Mouse (Mus musculus): ENCODE data around the gene Rps29. TPM values are rescaled to one million over a fixed set of nuclear protein-coding genes. Genes with fewer than 3 reads are reported as not detected.
"Not testable (repeated sequence)": the region's sequence is repeated elsewhere in the genome, so short reads cannot be mapped to it uniquely, and the experiment has no call there.

Rps29 gene
- total and polyA plus RNA-seq, 2 experiments from 2014 or later, result 67.6 to 1,581 TPM

DNA sequence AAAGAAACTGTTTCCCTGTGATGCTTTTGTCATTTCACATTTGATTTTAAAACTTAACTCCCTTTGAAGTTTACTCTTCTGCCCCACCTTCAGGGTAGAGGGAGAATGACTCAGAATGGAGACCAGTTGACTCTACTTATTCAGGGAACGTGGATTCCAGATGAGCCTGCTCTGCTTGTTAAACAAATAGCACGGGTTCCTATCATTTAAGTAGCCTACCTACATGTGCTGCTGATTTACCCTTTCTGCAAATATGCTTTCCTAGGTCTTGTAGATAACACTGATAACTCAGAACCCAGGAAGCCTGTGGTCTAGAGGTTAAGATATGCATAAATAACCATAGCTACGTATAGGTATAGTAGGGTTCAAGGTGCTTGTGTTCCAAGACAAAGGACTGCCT lies 5.9 kb upstream of the Rps29 start:
- no peak for DNase-seq (ENCODE audit: low spot score)
- H3K27me3 ChIP-seq (ENCODE audit: control insufficient read depth, insufficient read depth, low read length), result no peaks in the 10 kb centered on the region
- H3K4me1 ChIP-seq (ENCODE audit: control insufficient read depth, insufficient read depth), result peaks cover 13% of the 10 kb centered on the region; the same call in 1 of the 2 replicates
- ATAC-seq (ENCODE audit: insufficient read depth, low read depth), result no peak
- WGBS, result 59% methylated on average over 3 of the region's 3 CpGs
- no peak overlapping the region for H3K9ac ChIP-seq (replicated peaks; ENCODE audit: low read depth, low read length)
- H3K4me3 ChIP-seq (ENCODE audit: low read depth, low read length), result no peak overlapping the region
- no peaks in the 10 kb centered on the region for H3K9me3 ChIP-seq (replicated peaks; ENCODE audit: control insufficient read depth, low read length)
- no peak overlapping the region for H3K27ac ChIP-seq (ENCODE audit: low read depth)
- H3K4me2 ChIP-seq (ENCODE audit: low read depth, low read length), result no peak overlapping the region
- TF ChIP-seq EP300 (IDR thresholded peaks at IDR 0.05; ENCODE audit: low read depth) (no peak), CTCF (IDR thresholded peaks at IDR 0.05; ENCODE audit: low read depth) (no peak)
- H3K36me3 ChIP-seq (replicated peaks; ENCODE audit: control insufficient read depth, insufficient read depth, low read length), result no peaks in the 10 kb centered on the region

DNA sequence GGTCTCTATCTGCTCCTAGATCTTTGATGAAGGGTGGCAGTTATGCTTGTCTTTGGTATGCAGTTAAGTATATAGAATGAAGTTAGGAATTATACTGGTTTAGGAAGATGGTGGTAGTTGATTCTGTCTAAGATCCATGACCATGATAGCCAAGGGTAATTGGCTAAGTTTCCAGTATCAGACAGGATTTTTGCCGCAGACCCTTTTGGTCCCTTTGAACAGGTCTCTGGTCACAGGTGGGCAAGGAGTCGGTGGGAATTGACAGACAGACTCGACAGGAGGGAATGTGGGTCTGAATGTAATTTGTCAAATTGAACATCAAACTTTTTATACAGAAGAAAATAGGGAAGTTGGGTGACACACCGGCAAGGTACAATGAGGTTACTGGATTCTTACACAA lies 4.6 kb upstream of the Rps29 start:
- DNase-seq (ENCODE audit: low spot score); H3K4me3 ChIP-seq (ENCODE audit: low read depth, low read length); H3K4me2 ChIP-seq (ENCODE audit: low read depth, low read length); H3K9me3 ChIP-seq (replicated peaks; ENCODE audit: control insufficient read depth, low read length); ATAC-seq (ENCODE audit: insufficient read depth, low read depth); H3K27ac ChIP-seq (ENCODE audit: low read depth); H3K4me1 ChIP-seq (ENCODE audit: control insufficient read depth, insufficient read depth); H3K9ac ChIP-seq (replicated peaks; ENCODE audit: low read depth, low read length); H3K36me3 ChIP-seq (replicated peaks; ENCODE audit: control insufficient read depth, insufficient read depth, low read length); H3K27me3 ChIP-seq (ENCODE audit: control insufficient read depth, insufficient read depth, low read length): not testable (repeated sequence)
- WGBS, result 78% methylated on average over 4 of the region's 4 CpGs

DNA sequence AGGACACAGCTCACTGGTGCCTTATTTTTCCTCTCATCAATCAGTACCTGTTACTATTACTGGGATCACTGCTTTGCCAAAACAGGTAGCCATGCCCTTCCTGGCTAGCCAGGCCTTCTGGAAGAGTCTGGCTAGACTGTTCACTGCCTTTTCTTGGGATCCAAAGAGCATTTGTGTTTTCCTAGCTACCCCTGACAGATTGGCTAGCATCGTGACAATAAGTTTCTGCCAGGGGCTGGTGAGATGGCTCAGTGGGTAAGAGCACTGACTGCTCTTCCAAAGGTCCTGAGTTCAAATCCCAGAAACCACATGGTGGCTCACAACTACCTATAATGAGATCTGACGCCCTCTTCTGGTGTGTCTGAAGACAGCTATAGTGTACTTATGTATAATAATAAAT lies 1.7 kb upstream of the Rps29 start:
- not testable (repeated sequence) for DNase-seq (ENCODE audit: low spot score); H3K27ac ChIP-seq (ENCODE audit: low read depth); H3K27me3 ChIP-seq (ENCODE audit: control insufficient read depth, insufficient read depth, low read length); H3K4me1 ChIP-seq (ENCODE audit: control insufficient read depth, insufficient read depth); ATAC-seq (ENCODE audit: insufficient read depth, low read depth); H3K4me2 ChIP-seq (ENCODE audit: low read depth, low read length); H3K4me3 ChIP-seq (ENCODE audit: low read depth, low read length); H3K9ac ChIP-seq (replicated peaks; ENCODE audit: low read depth, low read length); H3K9me3 ChIP-seq (replicated peaks; ENCODE audit: control insufficient read depth, low read length)
- WGBS, result 82% methylated on average over 2 of the region's 2 CpGs
- peaks cover 22% of the 10 kb centered on the region for H3K36me3 ChIP-seq (replicated peaks; ENCODE audit: control insufficient read depth, insufficient read depth, low read length)

DNA sequence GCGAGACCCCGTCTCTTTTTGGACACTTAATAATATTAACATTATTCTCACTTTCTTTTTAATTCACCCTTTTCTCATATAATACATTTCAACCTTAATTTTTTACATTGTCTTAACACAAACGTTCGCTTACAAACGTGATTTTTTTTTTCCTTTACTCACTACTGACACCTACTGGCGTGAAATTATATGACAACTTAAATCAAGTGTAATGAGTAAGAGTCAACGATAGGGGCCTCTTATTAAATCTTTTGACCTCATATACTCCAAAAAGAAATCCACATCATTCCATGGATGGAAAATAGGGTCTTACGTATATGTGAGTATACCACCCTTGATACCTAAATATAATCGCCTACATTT lies 573 bp upstream of the Rps29 start:
- peak overlapping the region; percentile 26; the same call in 1 of the 2 replicates for H3K4me3 ChIP-seq (ENCODE audit: low read depth, low read length)
- DNase-seq (ENCODE audit: low spot score) (peak; percentile 81), ATAC-seq (ENCODE audit: insufficient read depth, low read depth) (peak; percentile 3; the same call in 1 of the 2 replicates)
- H3K9me3 ChIP-seq (replicated peaks; ENCODE audit: control insufficient read depth, low read length), result no peaks in the 10 kb centered on the region
- no peak overlapping the region for H3K4me2 ChIP-seq (ENCODE audit: low read depth, low read length)
- H3K36me3 ChIP-seq (replicated peaks; ENCODE audit: control insufficient read depth, insufficient read depth, low read length), result peaks cover 22% of the 10 kb centered on the region
- WGBS, result 4% methylated on average over 9 of the region's 9 CpGs
- peaks cover 8% of the 10 kb centered on the region for H3K4me1 ChIP-seq (ENCODE audit: control insufficient read depth, insufficient read depth)
- no peaks in the 10 kb centered on the region for H3K27me3 ChIP-seq (ENCODE audit: control insufficient read depth, insufficient read depth, low read length)
- H3K9ac ChIP-seq (replicated peaks; ENCODE audit: low read depth, low read length), result no peak overlapping the region
- peak; percentile 77 for TF ChIP-seq CTCF (IDR thresholded peaks at IDR 0.05; ENCODE audit: low read depth)
- 0 out of 2 replicates have a peak, but pooled peaks have one; percentile 11 for TF ChIP-seq EP300 (IDR thresholded peaks at IDR 0.05; ENCODE audit: low read depth)
- peak overlapping the region; percentile 59 for H3K27ac ChIP-seq (ENCODE audit: low read depth)

DNA sequence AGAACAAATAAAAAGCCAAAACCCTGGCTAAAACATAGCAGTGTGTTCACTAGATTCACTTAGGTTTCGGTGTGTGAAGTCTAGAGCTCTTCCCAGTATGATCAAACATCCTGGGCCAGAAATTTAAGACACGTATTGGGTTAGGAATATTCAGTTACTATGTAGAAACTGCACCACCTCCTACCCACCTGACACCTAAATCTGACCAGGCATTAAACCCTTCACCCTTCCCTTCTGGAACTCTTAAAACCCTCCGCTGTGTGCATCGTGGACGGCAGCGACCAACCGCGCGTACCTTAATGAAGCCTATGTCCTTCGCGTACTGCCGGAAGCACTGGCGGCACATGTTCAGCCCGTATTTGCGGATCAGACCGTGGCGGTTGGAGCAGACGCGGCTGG lies 621 bp downstream of the Rps29 start:
- no peak for TF ChIP-seq CTCF (IDR thresholded peaks at IDR 0.05; ENCODE audit: low read depth)
- TF ChIP-seq EP300 (IDR thresholded peaks at IDR 0.05; ENCODE audit: low read depth), result no peak
- H3K36me3 ChIP-seq (replicated peaks; ENCODE audit: control insufficient read depth, insufficient read depth, low read length), result peaks cover 22% of the 10 kb centered on the region
- ATAC-seq (ENCODE audit: insufficient read depth, low read depth) (no peak; the same call in 1 of the 2 replicates), DNase-seq (ENCODE audit: low spot score) (peak; percentile 19)
- no peaks in the 10 kb centered on the region for H3K27me3 ChIP-seq (ENCODE audit: control insufficient read depth, insufficient read depth, low read length)
- H3K9ac ChIP-seq (replicated peaks; ENCODE audit: low read depth, low read length), result peak overlapping the region; percentile 83
- peak overlapping the region; percentile 72 for H3K4me3 ChIP-seq (ENCODE audit: low read depth, low read length)
- no peaks in the 10 kb centered on the region for H3K9me3 ChIP-seq (replicated peaks; ENCODE audit: control insufficient read depth, low read length)
- peaks cover 8% of the 10 kb centered on the region for H3K4me1 ChIP-seq (ENCODE audit: control insufficient read depth, insufficient read depth)
- H3K27ac ChIP-seq (ENCODE audit: low read depth), result peak overlapping the region; percentile 94
- WGBS, result under 1% methylated on average over 19 of the region's 19 CpGs
- peak overlapping the region; percentile 86 for H3K4me2 ChIP-seq (ENCODE audit: low read depth, low read length)

DNA sequence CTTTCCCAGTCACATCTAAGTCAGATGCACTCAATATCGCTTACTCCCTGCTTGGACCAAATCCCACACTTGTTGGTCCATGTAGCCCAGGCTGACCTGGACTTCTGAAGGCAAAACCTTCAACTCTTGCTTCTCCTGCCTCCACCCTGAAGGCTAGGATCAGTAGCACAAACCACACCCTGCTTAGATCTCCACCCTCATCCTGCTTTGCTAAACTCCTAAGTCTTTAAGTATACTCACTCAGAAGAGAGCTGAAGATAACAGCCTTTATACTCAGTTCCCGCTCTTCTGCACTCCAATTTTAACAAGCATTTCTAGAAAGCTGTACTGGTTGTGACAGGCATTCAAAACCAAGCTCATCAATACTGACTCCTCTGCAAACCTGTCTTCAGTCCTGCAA lies 1.9 kb downstream of the Rps29 start:
- 96% methylated on average over 2 of the region's 2 CpGs for WGBS
- DNase-seq (ENCODE audit: low spot score) (no peak), ATAC-seq (ENCODE audit: insufficient read depth, low read depth) (no peak)
- Histone ChIP-seq H3K36me3 (replicated peaks; ENCODE audit: control insufficient read depth, insufficient read depth, low read length) (peaks cover 22% of the 10 kb centered on the region), H3K27ac (ENCODE audit: low read depth) (no peak overlapping the region), H3K4me3 (ENCODE audit: low read depth, low read length) (no peak overlapping the region), H3K9ac (replicated peaks; ENCODE audit: low read depth, low read length) (no peak overlapping the region), H3K9me3 (replicated peaks; ENCODE audit: control insufficient read depth, low read length) (no peaks in the 10 kb centered on the region), H3K4me2 (ENCODE audit: low read depth, low read length) (no peak overlapping the region), H3K4me1 (ENCODE audit: control insufficient read depth, insufficient read depth) (peaks cover 8% of the 10 kb centered on the region), H3K27me3 (ENCODE audit: control insufficient read depth, insufficient read depth, low read length) (no peaks in the 10 kb centered on the region)
- TF ChIP-seq CTCF (IDR thresholded peaks at IDR 0.05; ENCODE audit: low read depth), result no peak
- TF ChIP-seq EP300 (IDR thresholded peaks at IDR 0.05; ENCODE audit: low read depth), result no peak
